Mouse (Mus musculus): ENCODE measurements around the gene Irf1. TPM values are rescaled to one million over a fixed set of nuclear protein-coding genes. Genes with fewer than 3 reads are reported as not detected.
A peak's percentile ranks its signal among the peaks of the same experiment; 100 is the strongest.
"Not testable (repeated sequence)": the region's sequence is repeated elsewhere in the genome, so short reads cannot be mapped to it uniquely, and the experiment has no call there.

Irf1 gene
- total RNA-seq (2021), result 1 to 10 TPM; 4.5 to 5.5 TPM
- long read RNA-seq, experiment 1, partial matches to known transcripts, result 1 of 4 reads
- long read RNA-seq, experiment 1, other reads (novel, unspliced or antisense), result 1 of 4 reads
- long read RNA-seq, experiment 2, partial matches to known transcripts, result 1 of 2 reads
- long read RNA-seq, experiment 2, other reads (novel, unspliced or antisense), result 1 of 2 reads

GRCm38 (mm10) chr11:53769760-53770124, at the start of gene Irf1:
TSS of gene Irf1 (plus strand) at chr11:53770014.
- peak; percentile 87 to 88 for DNase-seq (ENCODE audit: low spot score in 2 of 2)
- intact Hi-C loops (cut with DNase I), result no loop called here

- intact Hi-C loops (cut with DNase I), result no loop called here
- DNase-seq (ENCODE audit: low spot score in 2 of 2), result no peak
Observed at GRCm38 (mm10) chr11:53720715-53721114, 49.1 kb upstream of the Irf1 start, which contains the start of gene Il5. TSS of gene Il5 (plus strand) at chr11:53720794.

GRCm38 (mm10) chr11:53731457-53731856, 38.4 kb upstream of the Irf1 start:
- no peak for DNase-seq (ENCODE audit: low spot score in 2 of 2)
- intact Hi-C loops (cut with DNase I), result no loop called here

GRCm38 (mm10) chr11:53732244-53732643, 37.6 kb upstream of the Irf1 start:
- intact Hi-C loops (cut with DNase I), result no loop called here
- no peak for DNase-seq (ENCODE audit: low spot score in 2 of 2)

GRCm38 (mm10) chr11:53733824-53734223, 36.0 kb upstream of the Irf1 start:
- intact Hi-C loops (cut with DNase I), result no loop called here
- DNase-seq (ENCODE audit: low spot score in 2 of 2), result no peak

GRCm38 (mm10) chr11:53734431-53734830, 35.4 kb upstream of the Irf1 start:
- no peak for DNase-seq (ENCODE audit: low spot score in 2 of 2)
- intact Hi-C loops (cut with DNase I), result no loop called here

- DNase-seq (ENCODE audit: low spot score in 2 of 2), result no peak
- intact Hi-C loops (cut with DNase I), result loop anchor here (5.0 kb wide), 2 partner anchors 117 to 268 kb away; no protein-coding TSS in a partner anchor
Observed at GRCm38 (mm10) chr11:53734970-53735681, 34.7 kb upstream of the Irf1 start.

- intact Hi-C loops (cut with DNase I), result loop anchor here (5.0 kb wide), 2 partner anchors 117 to 268 kb away; no protein-coding TSS in a partner anchor
Observed at GRCm38 (mm10) chr11:53735682-53736245, 34.0 kb upstream of the Irf1 start.

GRCm38 (mm10) chr11:53736771-53737572, 32.8 kb upstream of the Irf1 start:
- intact Hi-C loops (cut with DNase I), result loop anchor here (5.0 kb wide), 2 partner anchors 115 to 270 kb away; no protein-coding TSS in a partner anchor
- peak; percentile 78 to 83 for DNase-seq (ENCODE audit: low spot score in 2 of 2)

More at GRCm38 (mm10) chr11:53735682-53736245, 34.0 kb upstream of the Irf1 start:
- peak; percentile 63 to 68 for DNase-seq (ENCODE audit: low spot score in 2 of 2)

- peak; percentile 47 to 54 for DNase-seq (ENCODE audit: low spot score in 2 of 2)
- intact Hi-C loops (cut with DNase I), result loop anchor here (5.0 kb wide), 2 partner anchors 115 to 270 kb away; no protein-coding TSS in a partner anchor
Observed at GRCm38 (mm10) chr11:53737573-53737946, 32.3 kb upstream of the Irf1 start.

- intact Hi-C loops (cut with DNase I), result no loop called here
- no peak for DNase-seq (ENCODE audit: low spot score in 2 of 2)
Observed at GRCm38 (mm10) chr11:53742353-53742752, 27.5 kb upstream of the Irf1 start.

GRCm38 (mm10) chr11:53745260-53745659, 24.6 kb upstream of the Irf1 start:
- intact Hi-C loops (cut with DNase I), result no loop called here
- no peak for DNase-seq (ENCODE audit: low spot score in 2 of 2)

- intact Hi-C loops (cut with DNase I), result no loop called here
- DNase-seq (ENCODE audit: low spot score in 2 of 2), result no peak
Observed at GRCm38 (mm10) chr11:53747985-53748384, 21.8 kb upstream of the Irf1 start.

- DNase-seq (ENCODE audit: low spot score in 2 of 2), result no peak
- intact Hi-C loops (cut with DNase I), result no loop called here
Observed at GRCm38 (mm10) chr11:53748614-53749013, 21.2 kb upstream of the Irf1 start.

- intact Hi-C loops (cut with DNase I), result no loop called here
- no peak for DNase-seq (ENCODE audit: low spot score in 2 of 2)
Observed at GRCm38 (mm10) chr11:53749306-53749705, 20.5 kb upstream of the Irf1 start.

GRCm38 (mm10) chr11:53749716-53750352, 20.0 kb upstream of the Irf1 start:
- DNase-seq (ENCODE audit: low spot score in 2 of 2), result no peak
- intact Hi-C loops (cut with DNase I), result no loop called here

- DNase-seq (ENCODE audit: low spot score in 2 of 2), result no peak
- intact Hi-C loops (cut with DNase I), result no loop called here
Observed at GRCm38 (mm10) chr11:53755011-53755595, 14.7 kb upstream of the Irf1 start.

- no peak for DNase-seq (ENCODE audit: low spot score in 2 of 2)
- intact Hi-C loops (cut with DNase I), result loop anchor here (2.0 kb wide), 1 partner anchor 93 kb away; no protein-coding TSS in a partner anchor
Observed at GRCm38 (mm10) chr11:53757612-53758011, 12.2 kb upstream of the Irf1 start.

GRCm38 (mm10) chr11:53758033-53758432, 11.8 kb upstream of the Irf1 start:
- not testable (repeated sequence) for DNase-seq (ENCODE audit: low spot score in 2 of 2)
- intact Hi-C loops (cut with DNase I), result loop anchor here (2.0 kb wide), 1 partner anchor 93 kb away; no protein-coding TSS in a partner anchor

Data from left cerebral cortex, postnatal 14 days (tissue).